Mouse (Mus musculus): ENCODE measurements around the gene Entr1. TPM values are rescaled to one million over a fixed set of nuclear protein-coding genes. Genes with fewer than 3 reads are reported as not detected.

Gene Entr1
- polyA plus RNA-seq, 1 experiment = 50.8 TPM

DNA sequence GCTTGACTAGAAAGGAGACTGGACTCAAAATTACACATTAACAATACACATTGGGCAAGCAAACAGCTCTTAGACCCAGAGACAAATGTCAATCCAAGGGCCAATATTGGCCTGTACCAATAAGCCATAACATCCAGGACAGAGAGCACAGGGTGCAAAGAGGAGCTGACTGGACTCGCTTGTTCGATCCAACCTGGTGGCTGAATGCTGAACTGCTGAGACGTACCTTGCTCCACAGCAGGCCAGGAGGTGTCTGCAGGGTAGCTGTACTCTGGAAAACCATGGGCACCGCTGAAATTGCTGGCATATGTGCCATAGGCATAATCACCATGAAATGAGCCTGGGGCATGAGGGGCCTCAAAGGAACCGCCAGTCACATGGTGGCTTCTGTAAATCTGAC, 40.7 kb upstream of the Entr1 start:
- no peak for TF ChIP-seq E2F4 (IDR thresholded peaks at IDR 0.05; ENCODE audit: insufficient read depth)
- Histone ChIP-seq H3K4me3 (no peak overlapping the region), H3K4me2 (ENCODE audit: low read depth) (no peak overlapping the region), H3K27me3 (ENCODE audit: control insufficient read depth, insufficient read depth, insufficient read length) (no peaks in the 10 kb centered on the region), H3K36me3 (ENCODE audit: control insufficient read depth, insufficient read depth) (peaks cover 82% of the 10 kb centered on the region), H3K79me2 (ENCODE audit: control insufficient read depth, insufficient read depth) (no peaks in the 10 kb centered on the region), H3ac (ENCODE audit: control insufficient read depth, insufficient read length) (no peak overlapping the region)

- Histone ChIP-seq H3ac (ENCODE audit: control insufficient read depth, insufficient read length) (no peak overlapping the region), H3K4me2 (ENCODE audit: low read depth) (no peak overlapping the region), H3K79me2 (ENCODE audit: control insufficient read depth, insufficient read depth) (no peaks in the 10 kb centered on the region), H3K36me3 (ENCODE audit: control insufficient read depth, insufficient read depth) (peaks cover 70% of the 10 kb centered on the region), H3K27me3 (ENCODE audit: control insufficient read depth, insufficient read depth, insufficient read length) (no peaks in the 10 kb centered on the region), H3K4me3 (no peak overlapping the region)
- TF ChIP-seq POLR2AphosphoS2 (IDR thresholded peaks at IDR 0.05; ENCODE audit: insufficient read length, low read depth) (no peak), E2F4 (IDR thresholded peaks at IDR 0.05; ENCODE audit: insufficient read depth) (no peak), USF1 (IDR thresholded peaks at IDR 0.05; ENCODE audit: low read depth) (no peak), REST (IDR thresholded peaks at IDR 0.05; ENCODE audit: insufficient read depth, insufficient read length) (no peak), MYOD1 (IDR thresholded peaks at IDR 0.05; ENCODE audit: control insufficient read depth in 1 of 3, insufficient read length in 2 of 3, low read depth in 2 of 3) (no peak), MAX (IDR thresholded peaks at IDR 0.05; ENCODE audit: low read depth) (no peak), SRF (IDR thresholded peaks at IDR 0.05; ENCODE audit: control insufficient read depth, insufficient read length, low read depth) (no peak), TCF12 (IDR thresholded peaks at IDR 0.05; ENCODE audit: insufficient read depth, poor library complexity, severe bottlenecking) (no peak), TCF3 (IDR thresholded peaks at IDR 0.05; ENCODE audit: insufficient read length, low read depth) (no peak), POLR2A (IDR thresholded peaks at IDR 0.05; ENCODE audit: insufficient read length, low read depth) (no peak), MYOG (IDR thresholded peaks at IDR 0.05; ENCODE audit: control insufficient read depth in 1 of 3, insufficient read depth in 1 of 3, insufficient read length in 2 of 3, low read depth in 2 of 3) (no peak), CEBPB (IDR thresholded peaks at IDR 0.05; ENCODE audit: insufficient read depth, poor library complexity, severe bottlenecking) (no peak)
Measured at GRCm38 (mm10) chr2:26424541-26424940, 35.4 kb upstream of the Entr1 start.

DNA sequence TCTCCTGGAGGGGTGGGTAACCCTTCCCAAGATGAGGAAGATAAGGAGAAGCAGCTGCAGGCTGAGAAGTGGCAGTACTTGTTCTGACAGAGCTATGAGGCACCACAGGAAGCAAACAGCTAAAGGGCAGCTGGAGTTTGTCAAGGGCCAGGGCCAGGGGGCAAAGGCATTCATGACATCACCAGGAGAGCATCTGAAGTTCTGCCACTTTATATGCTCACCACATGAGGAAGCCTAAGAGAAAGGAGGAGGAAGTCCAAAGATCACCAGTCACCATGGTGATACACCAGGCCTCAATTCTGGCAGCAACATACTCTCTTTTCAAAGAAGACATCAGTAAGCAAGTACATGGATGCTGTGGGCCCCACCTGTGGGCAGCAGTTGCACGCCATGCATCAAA, 34.0 kb upstream of the Entr1 start:
- Histone ChIP-seq H3K27me3 (ENCODE audit: control insufficient read depth, insufficient read depth, insufficient read length) (no peaks in the 10 kb centered on the region), H3K79me2 (ENCODE audit: control insufficient read depth, insufficient read depth) (no peaks in the 10 kb centered on the region), H3ac (ENCODE audit: control insufficient read depth, insufficient read length) (no peak overlapping the region), H3K4me2 (ENCODE audit: low read depth) (no peak overlapping the region), H3K4me3 (no peak overlapping the region), H3K36me3 (ENCODE audit: control insufficient read depth, insufficient read depth) (peaks cover 60% of the 10 kb centered on the region)
- no peak for TF ChIP-seq MYOD1 (IDR thresholded peaks at IDR 0.05; ENCODE audit: control insufficient read depth in 1 of 3, insufficient read length in 2 of 3, low read depth in 2 of 3)
- no peak for TF ChIP-seq POLR2A (IDR thresholded peaks at IDR 0.05; ENCODE audit: insufficient read length, low read depth)
- no peak for TF ChIP-seq USF1 (IDR thresholded peaks at IDR 0.05; ENCODE audit: low read depth)
- TF ChIP-seq TCF3 (IDR thresholded peaks at IDR 0.05; ENCODE audit: insufficient read length, low read depth) = no peak
- TF ChIP-seq MYOG (IDR thresholded peaks at IDR 0.05; ENCODE audit: control insufficient read depth in 1 of 3, insufficient read depth in 1 of 3, insufficient read length in 2 of 3, low read depth in 2 of 3) = no peak
- TF ChIP-seq SRF (IDR thresholded peaks at IDR 0.05; ENCODE audit: control insufficient read depth, insufficient read length, low read depth) = no peak
- no peak for TF ChIP-seq POLR2AphosphoS2 (IDR thresholded peaks at IDR 0.05; ENCODE audit: insufficient read length, low read depth)

DNA sequence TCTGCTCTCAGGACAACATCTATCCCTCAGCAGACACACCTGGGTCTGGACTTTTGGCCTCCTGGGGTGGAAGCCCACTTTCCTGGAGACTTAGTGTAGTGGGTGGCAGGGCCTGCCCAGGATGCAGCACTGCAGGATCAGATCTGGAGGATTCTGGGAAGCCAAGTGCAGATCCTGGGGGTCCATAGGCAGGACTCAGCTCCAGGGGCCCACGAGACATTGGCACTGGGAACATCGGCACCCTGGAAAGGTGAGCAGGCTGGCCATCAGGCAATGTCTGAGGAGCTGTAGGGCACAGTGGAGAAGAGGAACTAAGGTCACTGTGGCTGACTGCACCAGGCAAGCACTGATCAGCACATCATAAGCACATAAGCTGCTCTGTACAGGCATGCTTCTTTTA, 32.9 kb upstream of the Entr1 start:
- peaks cover 55% of the 10 kb centered on the region for H3K36me3 ChIP-seq (ENCODE audit: control insufficient read depth, insufficient read depth)
- no peaks in the 10 kb centered on the region for H3K27me3 ChIP-seq (ENCODE audit: control insufficient read depth, insufficient read depth, insufficient read length)
- TF ChIP-seq SRF (IDR thresholded peaks at IDR 0.05; ENCODE audit: control insufficient read depth, insufficient read length, low read depth) (no peak), TCF3 (IDR thresholded peaks at IDR 0.05; ENCODE audit: insufficient read length, low read depth) (no peak), POLR2AphosphoS2 (IDR thresholded peaks at IDR 0.05; ENCODE audit: insufficient read length, low read depth) (no peak), MAX (IDR thresholded peaks at IDR 0.05; ENCODE audit: low read depth) (no peak), CEBPB (IDR thresholded peaks at IDR 0.05; ENCODE audit: insufficient read depth, poor library complexity, severe bottlenecking) (no peak), MYOG (IDR thresholded peaks at IDR 0.05; ENCODE audit: control insufficient read depth in 1 of 3, insufficient read depth in 1 of 3, insufficient read length in 2 of 3, low read depth in 2 of 3) (no peak), TCF12 (IDR thresholded peaks at IDR 0.05; ENCODE audit: insufficient read depth, poor library complexity, severe bottlenecking) (no peak)
- no peak overlapping the region for H3K4me3 ChIP-seq
- no peak overlapping the region for H3ac ChIP-seq (ENCODE audit: control insufficient read depth, insufficient read length)
- no peaks in the 10 kb centered on the region for H3K79me2 ChIP-seq (ENCODE audit: control insufficient read depth, insufficient read depth)
- no peak overlapping the region for H3K4me2 ChIP-seq (ENCODE audit: low read depth)

GRCm38 (mm10) chr2:26418120-26418519, 29.0 kb upstream of the Entr1 start:
- no peak for TF ChIP-seq REST (IDR thresholded peaks at IDR 0.05; ENCODE audit: insufficient read depth, insufficient read length)
- TF ChIP-seq POLR2AphosphoS2 (IDR thresholded peaks at IDR 0.05; ENCODE audit: insufficient read length, low read depth) = no peak
- TF ChIP-seq POLR2A (IDR thresholded peaks at IDR 0.05; ENCODE audit: insufficient read length, low read depth) = no peak
- no peak overlapping the region for H3K4me3 ChIP-seq
- H3ac ChIP-seq (ENCODE audit: control insufficient read depth, insufficient read length) = no peak overlapping the region
- H3K79me2 ChIP-seq (ENCODE audit: control insufficient read depth, insufficient read depth) = no peaks in the 10 kb centered on the region
- H3K36me3 ChIP-seq (ENCODE audit: control insufficient read depth, insufficient read depth) = peaks cover 41% of the 10 kb centered on the region
- H3K4me2 ChIP-seq (ENCODE audit: low read depth) = no peak overlapping the region
- no peaks in the 10 kb centered on the region for H3K27me3 ChIP-seq (ENCODE audit: control insufficient read depth, insufficient read depth, insufficient read length)

- TF ChIP-seq CEBPB (IDR thresholded peaks at IDR 0.05; ENCODE audit: insufficient read depth, poor library complexity, severe bottlenecking) (no peak), USF1 (IDR thresholded peaks at IDR 0.05; ENCODE audit: low read depth) (no peak), MYOG (IDR thresholded peaks at IDR 0.05; ENCODE audit: control insufficient read depth in 1 of 3, insufficient read depth in 1 of 3, insufficient read length in 2 of 3, low read depth in 2 of 3) (no peak), MYOD1 (IDR thresholded peaks at IDR 0.05; ENCODE audit: control insufficient read depth in 1 of 3, insufficient read length in 2 of 3, low read depth in 2 of 3) (no peak), SRF (IDR thresholded peaks at IDR 0.05; ENCODE audit: control insufficient read depth, insufficient read length, low read depth) (no peak), POLR2AphosphoS2 (IDR thresholded peaks at IDR 0.05; ENCODE audit: insufficient read length, low read depth) (no peak), TCF12 (IDR thresholded peaks at IDR 0.05; ENCODE audit: insufficient read depth, poor library complexity, severe bottlenecking) (no peak), TCF3 (IDR thresholded peaks at IDR 0.05; ENCODE audit: insufficient read length, low read depth) (no peak), MAX (IDR thresholded peaks at IDR 0.05; ENCODE audit: low read depth) (no peak), REST (IDR thresholded peaks at IDR 0.05; ENCODE audit: insufficient read depth, insufficient read length) (no peak), POLR2A (IDR thresholded peaks at IDR 0.05; ENCODE audit: insufficient read length, low read depth) (no peak), E2F4 (IDR thresholded peaks at IDR 0.05; ENCODE audit: insufficient read depth) (no peak)
- no peaks in the 10 kb centered on the region for H3K27me3 ChIP-seq (ENCODE audit: control insufficient read depth, insufficient read depth, insufficient read length)
- no peak overlapping the region for H3ac ChIP-seq (ENCODE audit: control insufficient read depth, insufficient read length)
- no peaks in the 10 kb centered on the region for H3K79me2 ChIP-seq (ENCODE audit: control insufficient read depth, insufficient read depth)
- H3K36me3 ChIP-seq (ENCODE audit: control insufficient read depth, insufficient read depth) = peaks cover 45% of the 10 kb centered on the region
- H3K4me2 ChIP-seq (ENCODE audit: low read depth) = no peak overlapping the region
- no peak overlapping the region for H3K4me3 ChIP-seq
Measured at GRCm38 (mm10) chr2:26417066-26417465, 27.9 kb upstream of the Entr1 start.
